Mouse (Mus musculus) adrenal gland, postnatal 4 days (tissue): Measurements from ENCODE around the gene Fam160a1. TPM values are rescaled to one million over a fixed set of nuclear protein-coding genes. Genes with fewer than 3 reads are reported as not detected.

Experiments used
- DNase-seq, 2 experiments: peaks; one replicate each; pipeline ENCODE4 v3.0.0; 2021 to 2022; ENCODE audit warnings: low spot score in 2 of 2, mixed read lengths in 2 of 2
- total RNA-seq, 2 experiments: library from RNA; stranded (reverse); gene quantifications; 2 replicates each; pipeline ENCODE4 v1.2.3; 2021

Gene Fam160a1
- total RNA-seq, 2 experiments from 2014 or later: 9.1 to 9.3 TPM

GRCm38 (mm10) chr3:85827815-85828214, 10.7 kb upstream of the Fam160a1 start:
- no peak for DNase-seq

GRCm38 (mm10) chr3:85827283-85827682, 10.2 kb upstream of the Fam160a1 start:
- no peak for DNase-seq

- no peak for DNase-seq
Observed at GRCm38 (mm10) chr3:85820839-85821548, 3.9 kb upstream of the Fam160a1 start.

- DNase-seq: no peak
Observed at GRCm38 (mm10) chr3:85819319-85819718, 2.2 kb upstream of the Fam160a1 start.

GRCm38 (mm10) chr3:85814241-85814640, 2.9 kb downstream of the Fam160a1 start:
- DNase-seq: peak in 1 of 2 experiments; percentile 8

GRCm38 (mm10) chr3:85813101-85814014, 3.7 kb downstream of the Fam160a1 start:
- DNase-seq: no peak

GRCm38 (mm10) chr3:85812010-85812409, 5.1 kb downstream of the Fam160a1 start:
- DNase-seq: no peak

- no peak for DNase-seq
Observed at GRCm38 (mm10) chr3:85793166-85793565, 23.9 kb downstream of the Fam160a1 start.

- DNase-seq: no peak
Observed at GRCm38 (mm10) chr3:85789748-85790147, 27.3 kb downstream of the Fam160a1 start.

GRCm38 (mm10) chr3:85786501-85786900, 30.6 kb downstream of the Fam160a1 start:
- DNase-seq: no peak

- DNase-seq: no peak
Observed at GRCm38 (mm10) chr3:85780906-85781305, 36.2 kb downstream of the Fam160a1 start.

GRCm38 (mm10) chr3:85780332-85780731, 36.8 kb downstream of the Fam160a1 start:
- DNase-seq: no peak

GRCm38 (mm10) chr3:85777841-85778240, 39.2 kb downstream of the Fam160a1 start:
- no peak for DNase-seq

- no peak for DNase-seq
Observed at GRCm38 (mm10) chr3:85777356-85777755, 39.7 kb downstream of the Fam160a1 start.

GRCm38 (mm10) chr3:85776707-85777106, 40.4 kb downstream of the Fam160a1 start:
- DNase-seq: no peak

GRCm38 (mm10) chr3:85776126-85776525, 41.0 kb downstream of the Fam160a1 start:
- DNase-seq: no peak

GRCm38 (mm10) chr3:85773886-85774285, 43.2 kb downstream of the Fam160a1 start:
- DNase-seq: no peak

GRCm38 (mm10) chr3:85773425-85773824, 43.7 kb downstream of the Fam160a1 start:
- DNase-seq: no peak

GRCm38 (mm10) chr3:85764937-85765337, 52.2 kb downstream of the Fam160a1 start:
- no peak for DNase-seq

- no peak for DNase-seq
Observed at GRCm38 (mm10) chr3:85764008-85764834, 52.9 kb downstream of the Fam160a1 start.

- no peak for DNase-seq
Observed at GRCm38 (mm10) chr3:85757944-85758343, 59.1 kb downstream of the Fam160a1 start.
